Mouse (Mus musculus) monocyte, adult 2 months (primary cell): ENCODE measurements at regions not wholly inside any gene's neighbourhood (a gene's known extent, or its start where the extent isn't known, plus 50 kb on each side); places are given as distances from the start of the nearest gene placed in this dataset.

Source experiments
- DNase-seq, 2 experiments: peaks; one replicate each; pipeline ENCODE4 v3.0.0; 2022; ENCODE audit warnings: low spot score in 2 of 2, low read depth in 1 of 2

DNA sequence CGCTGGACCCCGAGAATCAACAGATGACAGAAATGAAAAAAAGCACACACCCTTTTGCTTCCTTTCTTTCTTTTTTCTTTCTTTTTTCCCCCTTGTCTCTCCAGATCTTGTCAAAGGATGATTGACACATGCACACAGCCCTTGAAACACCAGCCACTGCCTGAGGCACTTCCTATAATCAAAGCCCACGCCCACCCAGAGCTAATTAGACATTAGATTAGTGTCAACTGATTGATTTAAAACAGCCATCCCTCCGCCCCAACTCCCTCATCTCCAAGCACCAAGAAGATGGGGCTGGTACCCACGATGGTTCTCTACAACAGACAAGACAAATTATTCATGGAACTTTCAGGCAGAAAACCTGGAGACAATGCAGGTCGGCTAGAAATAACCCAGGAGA lies 239.5 kb upstream of the Sox9 start:
- DNase-seq: no peak

DNA sequence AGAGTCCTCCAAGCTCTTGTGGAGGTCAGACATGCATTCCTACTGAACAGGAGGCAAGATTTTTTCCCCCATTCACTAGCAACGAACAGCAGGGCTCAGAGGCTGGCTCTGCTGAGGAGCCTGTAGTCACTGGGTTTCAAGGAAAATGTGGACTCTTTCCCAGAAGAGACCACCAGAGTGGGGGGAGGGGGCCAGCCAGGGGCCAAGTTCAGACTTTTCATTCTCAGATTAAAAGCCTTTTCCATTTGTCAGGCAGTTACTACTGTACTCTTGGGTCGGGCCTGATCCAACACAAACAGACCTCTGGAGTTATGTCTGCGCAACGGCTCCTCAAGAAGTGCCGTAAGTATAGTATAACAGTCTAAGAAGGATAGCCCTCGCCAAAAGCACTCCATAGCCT lies 238.6 kb upstream of the Sox9 start:
- DNase-seq: no peak

DNA sequence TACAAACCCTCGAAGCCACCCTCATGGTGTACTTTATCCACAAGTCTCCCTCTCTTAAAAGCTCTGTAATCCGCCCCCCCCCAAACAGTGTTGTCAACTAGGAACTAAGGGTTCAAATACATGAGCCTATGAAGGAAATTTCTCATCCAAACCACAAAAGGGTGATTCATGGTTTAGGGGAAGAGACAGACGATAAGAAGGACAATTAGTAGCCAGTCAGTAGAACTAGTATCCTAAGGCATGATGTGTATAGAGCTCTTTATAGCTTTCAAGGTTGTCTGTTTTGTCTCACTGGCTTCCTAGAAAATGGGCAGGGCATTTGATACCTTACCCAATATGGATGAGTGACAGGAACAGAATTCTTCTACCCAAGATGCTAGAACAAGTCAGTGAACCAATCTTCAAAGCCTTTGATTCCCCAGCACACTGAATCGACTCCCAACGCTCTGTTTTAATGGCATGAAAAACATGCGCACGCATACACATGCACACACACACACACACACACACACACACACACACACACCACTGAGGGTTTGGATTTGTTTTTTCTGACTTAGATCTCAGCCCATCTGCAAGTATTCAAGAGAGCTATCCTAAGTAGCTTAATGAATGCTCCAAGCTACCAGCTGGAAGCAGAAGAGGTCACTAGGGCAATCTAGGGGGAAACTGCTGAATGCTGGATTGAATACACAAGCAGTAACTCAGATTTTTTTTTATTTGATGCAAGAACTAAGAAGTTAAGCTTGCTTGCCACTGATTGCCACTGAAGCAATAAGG lies 236.6 kb upstream of the Sox9 start:
- no peak for DNase-seq

DNA sequence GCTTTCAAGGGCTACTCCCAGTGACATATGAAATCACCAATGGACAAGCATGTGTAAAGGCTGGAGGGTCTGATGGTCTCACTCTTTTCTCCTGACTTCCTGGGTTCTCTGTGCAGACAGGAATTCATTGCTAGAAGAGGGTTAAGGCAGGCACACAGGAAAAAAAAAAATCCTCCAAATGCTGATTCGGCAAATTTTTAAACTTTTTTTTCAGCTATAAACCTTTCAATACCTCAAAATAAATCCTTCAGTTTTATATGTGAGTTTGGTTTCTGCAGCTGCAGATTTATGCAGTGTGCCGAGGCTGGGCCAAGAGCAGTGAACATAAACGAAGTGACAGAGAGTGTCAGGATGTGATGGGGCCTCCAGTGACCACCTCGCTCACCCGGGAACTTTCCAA lies 235.9 kb upstream of the Sox9 start:
- DNase-seq: no peak

DNA sequence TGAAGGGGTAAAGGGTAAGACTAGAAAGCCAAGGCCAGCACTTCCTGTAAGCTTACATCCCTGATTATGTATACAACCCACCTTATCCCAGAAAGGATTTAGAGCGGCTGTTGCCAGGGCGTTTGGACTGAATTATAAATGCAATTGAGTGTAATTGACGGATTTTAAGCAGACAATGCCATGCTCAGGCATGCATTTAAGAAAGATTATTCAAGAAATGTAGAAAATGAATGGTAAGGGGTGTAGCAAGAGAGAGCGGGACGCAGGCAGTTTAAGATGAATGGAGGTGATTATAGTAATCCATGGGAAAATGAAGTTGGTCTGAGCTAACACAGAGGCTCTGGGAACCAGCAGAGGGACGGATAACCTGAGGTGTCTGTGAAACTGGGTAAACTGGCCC lies 229.2 kb upstream of the Sox9 start:
- DNase-seq: no peak

DNA sequence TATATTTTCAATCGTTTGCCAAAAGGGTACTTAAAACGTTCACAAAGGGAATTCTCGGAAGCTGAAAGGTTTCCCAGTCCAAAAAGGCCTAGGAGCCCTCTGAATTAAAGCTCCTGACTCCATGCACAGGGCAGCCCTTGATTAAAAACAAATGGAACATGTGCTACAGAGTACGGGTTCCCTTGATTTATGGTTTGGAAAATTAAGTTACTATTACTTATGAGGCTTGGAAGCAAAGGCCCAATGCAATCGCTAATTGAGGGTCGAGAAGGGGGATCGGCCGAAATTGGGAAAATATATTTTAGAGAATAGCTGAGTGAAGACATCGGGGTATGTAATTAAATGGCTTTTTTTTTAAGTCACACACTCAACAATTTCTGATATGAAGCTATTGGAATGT lies 219.0 kb upstream of the Sox9 start:
- DNase-seq: no peak

DNA sequence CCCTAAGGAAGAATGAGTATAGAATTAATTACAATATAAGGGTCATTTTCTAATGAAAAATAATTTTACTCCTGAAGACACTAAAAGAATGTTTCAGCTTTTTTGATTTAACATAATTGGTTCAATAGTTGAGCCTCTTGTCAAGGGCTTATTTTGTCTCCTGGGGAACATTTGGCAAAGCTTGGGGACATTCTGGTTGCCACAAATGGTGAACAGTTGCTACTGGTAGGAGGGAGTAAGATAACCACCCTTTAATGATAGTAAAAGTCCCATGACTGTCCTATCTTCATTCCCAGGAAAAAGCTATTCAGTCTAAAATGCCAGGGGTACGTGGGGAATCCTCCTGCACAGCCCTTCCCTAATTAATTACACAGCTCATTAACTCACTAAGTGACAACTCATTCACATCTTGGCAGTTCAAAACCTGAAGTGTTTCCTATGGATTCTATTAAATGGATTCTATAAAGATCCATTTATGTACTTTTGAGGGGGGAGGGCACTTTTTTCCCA lies 217.3 kb upstream of the Sox9 start:
- DNase-seq: no peak

DNA sequence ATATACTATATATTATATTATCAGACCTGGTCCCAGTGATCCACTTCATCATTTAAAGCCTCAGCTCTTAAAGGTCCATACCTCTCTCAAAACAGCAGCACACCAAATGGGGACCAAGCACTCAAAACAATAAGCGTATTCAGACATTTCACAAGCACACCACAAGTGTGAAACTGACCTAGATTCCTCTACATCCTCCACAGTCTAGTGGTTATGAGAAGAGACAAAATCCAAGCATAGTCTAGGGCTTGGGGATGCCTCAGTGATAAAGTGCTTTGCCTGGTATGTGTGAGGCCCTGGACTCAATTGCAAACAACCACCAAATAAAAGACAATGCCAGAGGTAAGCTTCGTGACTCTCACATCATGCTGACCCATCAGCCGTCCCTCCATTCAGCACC lies 216.0 kb upstream of the Sox9 start:
- no peak for DNase-seq

DNA sequence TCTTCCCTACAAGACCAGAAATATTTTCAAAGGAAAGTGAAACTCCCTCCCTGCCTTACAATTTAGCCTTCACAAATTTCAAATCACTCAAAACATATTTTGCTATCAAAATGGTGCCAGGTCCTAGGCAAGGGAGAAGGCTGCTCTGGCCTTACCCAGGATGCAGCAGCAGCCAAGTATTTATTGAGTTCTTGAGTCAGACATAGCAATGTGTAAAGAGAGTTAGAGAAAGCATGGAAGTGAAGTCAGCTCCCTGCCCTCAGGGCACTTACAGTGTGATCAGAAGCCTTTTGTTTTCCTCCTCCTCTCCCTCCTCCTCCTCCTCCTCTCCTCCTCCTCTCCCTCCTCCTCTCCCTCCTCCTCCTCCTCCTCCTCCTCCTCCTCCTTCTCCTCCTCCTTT lies 194.6 kb upstream of the Sox9 start:
- no peak for DNase-seq

DNA sequence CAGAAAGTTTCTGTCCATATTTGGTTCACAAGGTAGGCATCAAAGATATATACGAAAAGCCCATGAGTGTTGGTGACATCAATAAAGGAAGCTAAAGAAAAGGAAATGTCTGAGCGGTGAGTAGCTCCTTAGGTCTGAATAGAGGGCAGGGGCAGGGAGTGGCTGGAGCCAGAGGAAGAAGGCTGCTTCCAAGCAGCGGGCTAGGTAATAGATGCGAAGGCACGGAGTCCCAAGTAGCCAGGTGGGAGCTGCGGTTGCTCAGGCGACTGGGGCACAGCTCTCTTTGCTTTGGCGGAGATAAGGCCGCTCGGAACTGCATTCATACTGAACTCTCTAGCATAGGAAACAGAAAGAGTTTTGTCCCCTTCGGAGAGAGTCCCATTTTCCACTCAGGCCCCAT lies 193.9 kb upstream of the Sox9 start:
- DNase-seq: no peak

DNA sequence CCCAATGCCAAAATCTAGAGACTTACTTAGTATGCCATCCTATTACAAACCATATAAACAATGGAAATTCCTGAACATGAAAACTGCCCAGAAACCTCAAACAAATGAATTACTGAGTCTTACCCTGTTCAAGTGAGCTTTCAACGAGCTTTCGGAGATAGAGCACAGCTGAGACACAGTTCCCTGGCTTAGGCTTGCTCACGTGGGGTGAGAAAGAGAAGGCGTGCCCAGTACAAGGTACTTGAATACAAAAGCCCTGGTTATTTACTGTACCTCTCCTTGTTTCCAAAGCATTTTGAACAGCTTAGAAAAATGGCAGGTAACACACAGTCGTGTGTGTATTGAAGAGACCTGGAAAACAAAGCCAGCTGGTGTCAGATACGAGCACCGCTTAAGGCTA lies 191.8 kb upstream of the Sox9 start:
- no peak for DNase-seq

DNA sequence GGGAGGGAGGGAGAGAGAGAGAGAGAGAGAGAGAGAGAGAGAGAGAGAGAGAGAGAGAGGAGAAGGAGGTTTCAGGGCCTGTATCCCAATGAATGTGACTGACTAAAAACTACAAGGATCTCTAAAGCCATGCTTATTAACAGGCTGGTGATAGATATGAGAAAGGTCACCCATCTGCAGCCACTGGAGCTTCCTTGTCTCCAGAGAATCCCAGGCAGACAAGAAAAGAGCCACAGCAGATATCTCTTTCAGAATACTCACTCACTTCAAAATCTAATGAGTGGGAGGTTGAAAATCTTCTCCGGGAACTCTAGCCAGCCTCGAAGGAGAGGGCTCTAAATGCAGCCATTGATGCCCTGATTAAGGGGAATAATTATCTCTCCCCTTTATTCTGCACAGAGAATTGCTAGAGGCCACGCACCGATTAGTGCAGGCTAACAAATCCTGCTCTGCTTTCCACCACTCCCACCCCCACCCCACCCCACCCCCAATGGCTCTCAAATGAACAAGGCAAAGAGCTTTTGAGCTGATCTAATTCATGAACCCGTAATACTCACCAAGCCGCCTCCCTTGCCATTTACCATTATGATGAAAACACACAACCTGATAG lies 189.5 kb upstream of the Sox9 start:
- DNase-seq: no peak

DNA sequence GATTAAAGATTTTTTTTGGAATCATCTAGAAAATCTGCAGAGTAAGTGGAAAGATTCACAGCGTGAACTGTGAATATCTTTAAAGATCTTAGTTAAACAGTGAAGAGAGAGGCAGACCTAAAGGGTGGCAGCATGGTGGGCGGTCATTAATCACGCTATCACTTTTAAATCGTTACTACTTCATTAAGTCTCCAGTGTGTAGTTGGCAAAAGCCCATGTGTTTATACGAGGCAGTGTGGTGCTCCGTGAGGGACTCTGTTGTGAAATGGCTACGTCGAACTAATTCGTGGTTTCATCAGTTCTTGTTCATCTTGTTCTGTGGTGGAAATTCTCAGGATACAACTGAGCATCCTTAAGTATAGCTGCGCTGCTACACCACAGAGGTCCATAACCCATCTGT lies 188.2 kb upstream of the Sox9 start:
- DNase-seq: no peak

DNA sequence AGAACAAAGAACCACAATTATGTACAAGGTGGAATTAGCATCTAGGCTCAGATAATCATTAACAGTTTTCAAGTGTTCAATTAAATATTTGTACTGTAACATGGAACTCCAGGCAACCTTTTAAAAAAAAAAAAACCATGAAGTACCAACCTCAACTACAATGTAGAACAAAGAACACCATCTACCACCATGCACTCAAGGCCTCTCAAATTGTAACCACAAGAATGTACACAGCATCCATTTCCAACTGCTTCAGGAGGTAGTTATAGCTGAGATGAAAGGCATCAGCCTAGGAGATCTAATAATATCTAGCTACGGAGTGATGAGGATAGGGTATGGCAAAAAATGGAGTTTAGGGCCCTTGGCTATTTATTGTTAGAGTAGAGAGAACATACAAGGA lies 174.7 kb upstream of the Sox9 start:
- DNase-seq: no peak

DNA sequence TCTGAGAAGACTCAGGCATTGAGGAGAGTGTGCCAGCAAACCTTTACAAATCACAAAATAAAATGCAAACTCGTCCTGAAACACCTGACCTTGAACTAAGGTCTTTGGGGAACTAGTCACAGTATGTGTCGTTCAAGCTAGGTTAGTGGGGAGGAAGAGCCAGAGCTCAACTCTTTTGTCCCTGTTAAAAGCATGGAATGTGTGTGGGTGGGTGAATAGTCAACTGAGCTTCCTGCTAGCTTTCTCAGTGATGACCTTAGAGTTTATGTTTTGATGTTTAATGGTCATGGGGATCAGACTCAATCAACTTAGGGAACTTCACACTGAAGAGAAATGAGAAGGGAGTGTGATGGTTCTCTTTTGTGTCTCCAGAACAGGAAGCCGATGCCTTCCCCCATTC lies 172.7 kb upstream of the Sox9 start:
- no peak for DNase-seq

DNA sequence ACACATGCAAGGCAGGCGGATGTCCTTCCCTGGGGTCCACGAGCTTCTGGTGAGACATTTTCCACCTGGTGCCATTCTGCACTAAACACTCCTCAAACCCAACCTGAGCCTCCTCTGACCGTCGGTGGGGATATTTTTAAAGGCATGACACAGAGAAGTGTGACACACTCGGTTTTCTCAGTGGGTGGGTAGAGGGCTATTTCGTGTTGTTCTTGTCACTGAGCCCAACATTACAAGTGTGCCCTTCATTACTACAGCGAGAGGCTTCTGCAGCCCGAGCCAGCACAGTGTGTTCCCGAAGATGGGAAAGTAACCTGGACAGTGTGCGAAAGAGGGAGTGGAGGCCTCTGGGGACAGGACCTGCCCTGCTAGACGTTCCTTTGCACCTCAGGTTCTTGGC lies 171.0 kb upstream of the Sox9 start:
- DNase-seq: no peak

DNA sequence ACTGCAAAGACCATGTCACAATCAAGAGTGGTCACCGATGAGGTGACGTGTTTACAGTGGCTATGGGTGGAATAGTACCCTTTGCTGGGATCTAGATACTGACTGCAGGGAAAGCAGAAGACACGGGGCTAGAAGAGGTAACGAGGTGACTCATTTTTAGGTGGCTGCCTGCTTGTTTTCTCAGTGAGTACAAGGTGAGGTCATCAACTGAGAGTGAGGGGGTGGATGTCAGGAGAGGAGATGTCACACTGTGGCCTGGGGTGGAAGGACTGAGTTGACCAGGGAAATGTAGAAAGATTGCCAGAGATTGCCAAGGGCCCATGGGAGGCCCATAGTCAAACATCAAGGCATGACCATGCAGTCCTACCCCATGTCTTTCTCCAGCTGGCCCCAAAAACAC lies 166.4 kb upstream of the Sox9 start:
- no peak for DNase-seq

DNA sequence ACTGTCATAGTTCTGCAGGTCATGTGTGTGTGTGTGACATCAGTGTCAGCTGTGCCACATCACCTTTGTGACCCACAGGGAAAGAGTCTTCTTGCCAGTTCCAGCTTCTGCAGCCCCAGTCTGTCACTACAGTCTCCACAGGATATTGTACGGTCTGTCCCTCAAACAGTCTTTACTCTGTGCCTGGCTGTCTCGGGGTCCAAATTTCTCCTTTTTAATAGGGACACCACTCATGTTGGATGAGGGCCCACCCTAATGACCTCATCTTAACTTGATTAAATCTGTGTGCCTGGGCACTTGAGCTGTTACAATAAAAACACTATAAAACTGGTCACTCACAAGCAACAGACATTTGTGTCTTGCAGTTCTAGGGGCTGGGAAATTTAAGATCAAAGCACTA lies 165.1 kb upstream of the Sox9 start:
- DNase-seq: no peak

DNA sequence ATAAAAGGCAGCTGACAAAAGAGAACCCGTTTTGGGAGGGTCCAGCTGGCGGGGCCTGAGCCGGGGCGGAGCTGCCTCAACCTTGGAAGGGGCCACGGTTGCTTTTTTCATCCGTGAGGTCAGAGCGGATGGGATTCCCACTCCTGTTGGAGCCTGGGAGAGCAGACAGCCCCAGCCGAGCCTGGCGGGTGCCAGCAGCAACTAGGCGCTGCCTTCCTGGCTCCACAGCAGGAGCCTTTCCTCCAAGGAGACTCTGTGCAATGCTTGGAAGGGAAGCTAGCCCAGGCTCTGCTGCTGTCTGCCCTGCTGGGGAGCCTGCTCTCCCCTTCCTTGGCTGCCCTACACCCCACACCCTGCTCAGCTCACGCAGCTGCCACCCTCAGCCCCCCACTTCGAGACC lies 161.1 kb upstream of the Sox9 start:
- no peak for DNase-seq

DNA sequence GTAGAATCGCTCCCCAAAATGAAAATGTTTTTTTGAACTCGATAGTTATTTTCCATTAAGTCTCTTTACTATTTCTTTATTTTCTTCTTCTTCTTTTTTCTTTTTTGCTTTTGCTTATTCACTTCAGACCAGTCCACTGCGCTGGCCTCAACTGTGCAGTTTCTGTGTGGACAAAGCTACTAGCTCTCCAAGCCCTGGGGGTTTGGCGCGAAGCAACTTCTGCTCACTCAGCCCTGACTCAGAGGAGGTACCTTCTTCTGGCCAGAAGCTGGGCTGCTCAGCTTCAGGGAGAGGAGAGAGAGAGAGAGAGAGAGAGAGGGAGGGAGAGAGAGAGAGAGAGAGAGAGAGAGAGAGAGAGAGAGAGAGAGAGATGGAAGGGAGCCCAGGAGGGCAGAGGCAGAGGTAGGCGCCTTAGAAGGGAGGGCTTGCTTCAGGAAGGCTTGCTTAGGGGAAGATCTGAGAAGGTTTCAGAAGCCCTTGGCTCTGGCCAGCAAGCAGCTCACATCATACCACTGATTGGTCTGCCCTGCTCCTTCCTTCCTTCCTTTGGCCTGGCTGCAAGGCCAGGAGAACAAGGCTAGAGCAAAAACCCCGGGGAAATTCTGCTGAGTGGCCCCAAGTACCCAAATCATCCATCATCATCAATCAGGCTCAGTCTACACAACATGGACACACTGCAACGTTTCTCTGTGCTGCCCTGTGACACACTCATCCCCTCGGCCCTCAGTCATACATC lies 160.5 kb upstream of the Sox9 start:
- no peak for DNase-seq

DNA sequence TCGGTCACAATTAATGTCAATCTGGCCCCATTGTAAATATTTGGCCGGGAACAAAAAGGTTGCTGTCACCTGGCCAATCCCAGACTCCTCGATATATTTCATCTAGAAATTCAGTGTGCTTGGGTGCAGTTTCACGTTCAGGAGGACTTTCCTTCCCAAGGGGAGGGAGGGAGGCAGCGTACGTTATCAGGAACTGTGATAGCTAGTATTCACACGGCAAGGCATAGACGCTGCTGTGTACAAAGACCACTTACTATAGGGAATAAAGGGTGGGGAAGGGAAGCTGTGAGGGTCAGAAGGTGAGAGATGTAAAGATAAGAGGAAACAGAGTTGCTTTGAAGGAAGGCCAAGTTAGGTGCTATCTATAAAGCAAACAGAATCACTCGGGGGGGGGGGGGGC lies 132.7 kb upstream of the Sox9 start:
- DNase-seq: no peak

DNA sequence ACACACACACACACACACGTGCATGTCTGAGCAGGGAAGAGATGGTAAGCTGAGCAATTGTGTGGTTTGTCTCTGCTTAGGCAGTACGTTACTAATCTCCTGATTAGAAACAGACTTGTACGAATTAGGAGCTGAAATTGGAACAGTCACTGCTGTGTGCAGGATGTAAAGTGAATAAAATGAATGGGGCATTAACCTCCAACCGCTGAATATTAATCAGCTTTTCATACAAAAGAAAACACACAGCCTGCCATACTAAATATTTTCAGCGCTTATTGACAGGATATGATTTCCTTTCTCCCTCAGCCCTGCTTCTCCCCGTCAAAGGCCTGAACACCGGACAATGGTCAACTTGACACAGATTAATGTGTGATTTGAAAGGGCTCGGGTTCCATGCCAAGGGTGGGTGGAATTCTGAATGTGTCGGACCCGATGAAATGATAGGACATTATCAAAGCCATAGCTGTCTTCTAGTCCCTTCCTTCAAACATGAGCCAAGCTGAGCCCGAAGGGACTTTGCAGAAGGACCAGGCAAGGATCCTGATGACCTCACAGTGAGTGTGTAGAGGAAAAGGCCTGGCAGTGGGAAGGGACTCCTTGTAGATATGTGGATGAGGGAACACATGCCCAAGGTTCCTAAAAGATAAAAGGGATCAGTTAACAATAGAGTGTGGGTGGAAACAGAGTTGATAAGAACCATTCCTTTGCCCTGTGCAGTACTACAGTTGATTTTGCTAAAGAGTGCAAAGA lies 124.4 kb upstream of the Sox9 start:
- DNase-seq: no peak
